Mouse (Mus musculus): ENCODE measurements around the gene Dip2b.

Gene Dip2b

GRCm38 (mm10) chr15:100070021-100070420, 31.6 kb downstream of the Dip2b start:
- H3K9me3 ChIP-seq (ENCODE audit: low read length) = no peaks in the 10 kb centered on the region
- peaks cover 76% of the 10 kb centered on the region for H3K4me1 ChIP-seq (replicated peaks; ENCODE audit: low read depth, low read length)
- no peaks in the 10 kb centered on the region for H3K27me3 ChIP-seq (ENCODE audit: insufficient read depth, low read length)
- no peak overlapping the region for H3K4me3 ChIP-seq (replicated peaks; ENCODE audit: low read length)
- no peaks in the 10 kb centered on the region for H3K36me3 ChIP-seq (ENCODE audit: insufficient read depth, low read length)
- TF ChIP-seq POU5F1 (IDR thresholded peaks at IDR 0.05; ENCODE audit: borderline replicate concordance, low read length) (no peak), CTCF (conservative IDR thresholded peaks at IDR 0.05; ENCODE audit: low read length) (no peak), NANOG (IDR thresholded peaks at IDR 0.05; ENCODE audit: borderline replicate concordance, low read length) (no peak)

GRCm38 (mm10) chr15:100071819-100072218, 33.4 kb downstream of the Dip2b start:
- TF ChIP-seq POU5F1 (IDR thresholded peaks at IDR 0.05; ENCODE audit: borderline replicate concordance, low read length) = no peak
- no peak for TF ChIP-seq NANOG (IDR thresholded peaks at IDR 0.05; ENCODE audit: borderline replicate concordance, low read length)
- peaks cover 73% of the 10 kb centered on the region for H3K4me1 ChIP-seq (replicated peaks; ENCODE audit: low read depth, low read length)
- H3K27me3 ChIP-seq (ENCODE audit: insufficient read depth, low read length) = no peaks in the 10 kb centered on the region
- H3K4me3 ChIP-seq (replicated peaks; ENCODE audit: low read length) = no peak overlapping the region
- H3K9me3 ChIP-seq (ENCODE audit: low read length) = no peaks in the 10 kb centered on the region
- H3K36me3 ChIP-seq (ENCODE audit: insufficient read depth, low read length) = no peaks in the 10 kb centered on the region

GRCm38 (mm10) chr15:100073696-100074453, 35.4 kb downstream of the Dip2b start:
- no peak for TF ChIP-seq CTCF (conservative IDR thresholded peaks at IDR 0.05; ENCODE audit: low read length)
- no peak for TF ChIP-seq NANOG (IDR thresholded peaks at IDR 0.05; ENCODE audit: borderline replicate concordance, low read length)
- TF ChIP-seq POU5F1 (IDR thresholded peaks at IDR 0.05; ENCODE audit: borderline replicate concordance, low read length) = no peak
- H3K36me3 ChIP-seq (ENCODE audit: insufficient read depth, low read length) = no peaks in the 10 kb centered on the region
- H3K4me1 ChIP-seq (replicated peaks; ENCODE audit: low read depth, low read length) = peaks cover 63% of the 10 kb centered on the region
- no peak overlapping the region for H3K4me3 ChIP-seq (replicated peaks; ENCODE audit: low read length)
- no peaks in the 10 kb centered on the region for H3K27me3 ChIP-seq (ENCODE audit: insufficient read depth, low read length)
- H3K9me3 ChIP-seq (ENCODE audit: low read length) = no peaks in the 10 kb centered on the region

GRCm38 (mm10) chr15:100074754-100075153, 36.3 kb downstream of the Dip2b start:
- Histone ChIP-seq H3K36me3 (ENCODE audit: insufficient read depth, low read length) (no peaks in the 10 kb centered on the region), H3K4me1 (replicated peaks; ENCODE audit: low read depth, low read length) (peaks cover 61% of the 10 kb centered on the region), H3K4me3 (replicated peaks; ENCODE audit: low read length) (no peak overlapping the region), H3K27me3 (ENCODE audit: insufficient read depth, low read length) (no peaks in the 10 kb centered on the region), H3K9me3 (ENCODE audit: low read length) (no peaks in the 10 kb centered on the region)
- TF ChIP-seq NANOG (IDR thresholded peaks at IDR 0.05; ENCODE audit: borderline replicate concordance, low read length) (no peak), POU5F1 (IDR thresholded peaks at IDR 0.05; ENCODE audit: borderline replicate concordance, low read length) (no peak), CTCF (conservative IDR thresholded peaks at IDR 0.05; ENCODE audit: low read length) (no peak)

- no peak for TF ChIP-seq NANOG (IDR thresholded peaks at IDR 0.05; ENCODE audit: borderline replicate concordance, low read length)
- TF ChIP-seq POU5F1 (IDR thresholded peaks at IDR 0.05; ENCODE audit: borderline replicate concordance, low read length) = no peak
- no peak for TF ChIP-seq CTCF (conservative IDR thresholded peaks at IDR 0.05; ENCODE audit: low read length)
- Histone ChIP-seq H3K4me1 (replicated peaks; ENCODE audit: low read depth, low read length) (peaks cover 61% of the 10 kb centered on the region), H3K36me3 (ENCODE audit: insufficient read depth, low read length) (no peaks in the 10 kb centered on the region), H3K27me3 (ENCODE audit: insufficient read depth, low read length) (no peaks in the 10 kb centered on the region), H3K4me3 (replicated peaks; ENCODE audit: low read length) (no peak overlapping the region), H3K9me3 (ENCODE audit: low read length) (no peaks in the 10 kb centered on the region)
Measured at GRCm38 (mm10) chr15:100076362-100076761, 37.9 kb downstream of the Dip2b start.

GRCm38 (mm10) chr15:100080833-100081477, 42.5 kb downstream of the Dip2b start:
- peaks cover 5% of the 10 kb centered on the region; the same call in 1 of the 2 replicates for H3K36me3 ChIP-seq (ENCODE audit: insufficient read depth, low read length)
- TF ChIP-seq NANOG (IDR thresholded peaks at IDR 0.05; ENCODE audit: borderline replicate concordance, low read length) = no peak
- TF ChIP-seq CTCF (conservative IDR thresholded peaks at IDR 0.05; ENCODE audit: low read length) = no peak
- TF ChIP-seq POU5F1 (IDR thresholded peaks at IDR 0.05; ENCODE audit: borderline replicate concordance, low read length) = no peak

GRCm38 (mm10) chr15:100081478-100081998, 43.1 kb downstream of the Dip2b start:
- Histone ChIP-seq H3K27me3 (ENCODE audit: insufficient read depth, low read length) (no peaks in the 10 kb centered on the region), H3K4me1 (replicated peaks; ENCODE audit: low read depth, low read length) (peaks cover 61% of the 10 kb centered on the region), H3K9me3 (ENCODE audit: low read length) (no peaks in the 10 kb centered on the region), H3K4me3 (replicated peaks; ENCODE audit: low read length) (no peak overlapping the region), H3K36me3 (ENCODE audit: insufficient read depth, low read length) (peaks cover 5% of the 10 kb centered on the region; the same call in 1 of the 2 replicates)
- TF ChIP-seq NANOG (IDR thresholded peaks at IDR 0.05; ENCODE audit: borderline replicate concordance, low read length) = no peak
- TF ChIP-seq POU5F1 (IDR thresholded peaks at IDR 0.05; ENCODE audit: borderline replicate concordance, low read length) = no peak
- TF ChIP-seq CTCF (conservative IDR thresholded peaks at IDR 0.05; ENCODE audit: low read length) = no peak

More at GRCm38 (mm10) chr15:100080833-100081477, 42.5 kb downstream of the Dip2b start:
- no peaks in the 10 kb centered on the region for H3K9me3 ChIP-seq (ENCODE audit: low read length)
- peaks cover 64% of the 10 kb centered on the region for H3K4me1 ChIP-seq (replicated peaks; ENCODE audit: low read depth, low read length)
- H3K27me3 ChIP-seq (ENCODE audit: insufficient read depth, low read length) = no peaks in the 10 kb centered on the region
- H3K4me3 ChIP-seq (replicated peaks; ENCODE audit: low read length) = no peak overlapping the region

GRCm38 (mm10) chr15:100082052-100082451, 43.6 kb downstream of the Dip2b start:
- Histone ChIP-seq H3K9me3 (ENCODE audit: low read length) (no peaks in the 10 kb centered on the region), H3K36me3 (ENCODE audit: insufficient read depth, low read length) (peaks cover 5% of the 10 kb centered on the region; the same call in 1 of the 2 replicates), H3K4me1 (replicated peaks; ENCODE audit: low read depth, low read length) (peaks cover 57% of the 10 kb centered on the region), H3K27me3 (ENCODE audit: insufficient read depth, low read length) (no peaks in the 10 kb centered on the region), H3K4me3 (replicated peaks; ENCODE audit: low read length) (no peak overlapping the region)
- TF ChIP-seq POU5F1 (IDR thresholded peaks at IDR 0.05; ENCODE audit: borderline replicate concordance, low read length) = no peak
- no peak for TF ChIP-seq NANOG (IDR thresholded peaks at IDR 0.05; ENCODE audit: borderline replicate concordance, low read length)
- no peak for TF ChIP-seq CTCF (conservative IDR thresholded peaks at IDR 0.05; ENCODE audit: low read length)

Measured in E14TG2a.4 (cell line).